Mouse (Mus musculus) cerebellum, adult 9-11 months (tissue): ENCODE measurements at regions not wholly inside any gene's neighbourhood (a gene's known extent, or its start where the extent isn't known, plus 50 kb on each side); places are given as distances from the start of the nearest gene placed in this dataset.
"Not testable (repeated sequence)": the region's sequence is repeated elsewhere in the genome, so short reads cannot be mapped to it uniquely, and the experiment has no call there.

ENCODE experiments used
- DNase-seq: peaks from one replicate; pipeline ENCODE4 v3.0.0; 2022

DNA sequence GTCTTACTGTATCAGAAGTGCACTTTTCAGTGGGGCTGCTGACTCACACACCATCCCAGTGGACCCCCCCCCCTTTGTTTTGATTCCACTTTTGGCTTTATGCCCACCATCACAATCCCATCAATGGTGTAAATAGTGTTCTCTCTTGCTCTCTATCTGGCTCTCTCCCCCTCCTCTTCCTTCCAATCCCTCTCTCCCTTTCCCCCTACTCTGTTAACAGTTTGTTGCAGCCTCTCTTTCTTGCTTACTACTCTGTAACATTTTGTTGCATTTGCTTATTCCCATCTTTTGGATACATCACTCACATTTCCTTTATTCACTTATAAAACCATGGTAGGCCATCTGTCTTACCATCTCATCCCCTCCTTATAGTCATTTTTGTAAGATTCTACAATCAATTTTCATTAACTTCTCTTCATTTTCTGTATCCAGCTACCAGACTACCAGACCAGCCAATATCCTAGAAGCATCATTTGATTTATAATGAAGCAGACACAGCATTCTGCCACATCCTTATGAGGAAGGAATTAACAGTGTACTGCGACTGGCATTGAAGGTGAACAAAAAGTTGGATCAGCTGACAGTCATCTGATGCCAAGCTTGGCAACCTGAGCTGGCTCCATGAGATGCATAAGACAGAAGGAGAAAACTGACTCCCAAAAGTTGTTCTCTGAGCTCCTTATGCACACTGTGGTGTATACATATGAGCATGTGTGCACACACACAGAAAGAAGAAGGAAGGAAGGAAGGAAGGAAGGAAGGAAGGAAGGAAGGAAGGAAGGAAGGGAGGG lies 181.5 kb upstream of the Plcz1 start:
- DNase-seq, result no peak

GRCm38 (mm10) chr6:140221653-140222272 lies 180.5 kb upstream of the Plcz1 start:
- no peak for DNase-seq

- DNase-seq, result no peak
Measured at GRCm38 (mm10) chr6:140218789-140219188, 177.5 kb upstream of the Plcz1 start.

DNA sequence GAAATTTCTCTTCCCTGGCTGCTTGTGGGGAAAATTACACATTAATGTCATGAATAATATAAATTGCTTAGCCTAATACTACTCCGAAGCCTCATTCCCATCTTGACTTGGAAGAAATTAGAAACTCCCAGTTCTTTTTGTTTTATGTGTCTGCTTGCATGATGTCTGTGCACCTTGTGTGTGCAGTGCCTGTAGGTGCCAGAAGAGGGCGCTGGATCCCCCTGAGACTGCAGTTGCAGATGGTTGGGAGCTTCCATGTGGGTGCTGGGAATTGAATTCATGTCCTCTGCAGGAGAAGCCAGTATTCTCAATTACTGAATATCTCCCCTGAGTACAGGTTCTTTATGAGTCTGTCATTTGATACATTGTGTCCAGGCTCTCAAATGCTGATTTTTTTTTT lies 171.1 kb upstream of the Plcz1 start:
- no peak for DNase-seq

GRCm38 (mm10) chr6:140210141-140210540 lies 168.9 kb upstream of the Plcz1 start:
- DNase-seq, result no peak

- DNase-seq, result no peak
Measured at GRCm38 (mm10) chr6:140209083-140209482, 167.8 kb upstream of the Plcz1 start.

GRCm38 (mm10) chr6:140208375-140208774 lies 167.1 kb upstream of the Plcz1 start:
- no peak for DNase-seq

DNA sequence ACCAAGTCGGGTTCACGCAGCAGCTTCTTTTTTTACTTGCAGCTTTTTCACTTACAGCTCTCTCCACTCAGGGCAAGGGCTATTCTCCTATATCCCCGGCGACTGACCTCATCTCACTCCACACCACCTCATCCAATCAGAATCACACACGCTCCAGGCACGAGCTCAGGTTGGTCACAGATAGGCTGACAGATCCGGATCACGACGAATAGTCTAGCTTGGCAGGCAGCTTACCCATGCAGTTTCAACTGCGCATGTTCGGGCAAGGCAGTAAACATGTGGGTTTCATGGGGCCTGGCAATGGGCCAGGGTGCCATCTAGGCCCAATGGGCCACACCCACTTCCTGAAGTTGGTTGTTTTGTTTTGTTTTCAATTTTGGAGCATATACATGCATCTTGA lies 165.4 kb upstream of the Plcz1 start:
- DNase-seq, result not testable (repeated sequence)

DNA sequence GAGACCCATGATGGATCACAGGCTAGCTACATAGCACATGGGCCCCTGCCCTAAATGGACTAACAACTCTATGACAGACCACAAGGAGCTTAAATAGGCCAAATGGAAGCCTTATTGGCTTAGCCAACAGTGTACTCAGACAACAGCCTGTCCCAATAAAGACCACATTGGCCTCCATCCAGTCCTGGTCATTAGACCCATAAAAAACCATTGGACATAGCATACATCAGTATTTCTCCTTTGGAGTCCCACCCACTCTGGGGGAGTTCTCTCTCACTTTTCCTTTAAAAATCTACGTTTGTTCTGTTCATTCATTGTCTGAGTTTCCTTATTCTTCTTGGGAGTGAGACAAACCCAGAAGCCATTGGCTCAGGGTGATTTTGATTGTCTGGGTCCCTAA lies 160.1 kb upstream of the Plcz1 start:
- no peak for DNase-seq

- no peak for DNase-seq
Measured at GRCm38 (mm10) chr6:140200322-140200721, 159.1 kb upstream of the Plcz1 start.

- no peak for DNase-seq
Measured at GRCm38 (mm10) chr6:140198036-140198435, 156.8 kb upstream of the Plcz1 start.

- DNase-seq, result no peak
Measured at GRCm38 (mm10) chr6:140197113-140197675, 155.9 kb upstream of the Plcz1 start.

DNA sequence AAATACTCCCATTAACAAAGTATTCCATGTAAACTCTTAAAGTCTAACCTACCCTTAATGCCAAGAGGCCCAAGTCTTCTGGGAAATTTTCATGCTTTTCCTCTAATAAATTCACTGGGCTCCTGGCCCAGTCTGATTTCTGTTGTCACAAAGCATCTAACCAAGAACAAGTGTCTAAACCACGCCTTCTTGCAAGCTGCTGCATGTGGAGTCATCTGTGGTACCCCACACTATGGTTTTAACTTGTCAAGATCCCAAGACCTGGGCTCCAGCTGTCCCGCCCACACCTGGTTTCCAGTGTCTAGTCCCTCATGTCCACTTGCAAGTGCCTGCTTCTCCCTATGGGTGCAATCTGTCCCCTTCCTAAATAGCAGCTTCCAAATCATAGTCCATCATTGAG lies 153.0 kb upstream of the Plcz1 start:
- no peak for DNase-seq

DNA sequence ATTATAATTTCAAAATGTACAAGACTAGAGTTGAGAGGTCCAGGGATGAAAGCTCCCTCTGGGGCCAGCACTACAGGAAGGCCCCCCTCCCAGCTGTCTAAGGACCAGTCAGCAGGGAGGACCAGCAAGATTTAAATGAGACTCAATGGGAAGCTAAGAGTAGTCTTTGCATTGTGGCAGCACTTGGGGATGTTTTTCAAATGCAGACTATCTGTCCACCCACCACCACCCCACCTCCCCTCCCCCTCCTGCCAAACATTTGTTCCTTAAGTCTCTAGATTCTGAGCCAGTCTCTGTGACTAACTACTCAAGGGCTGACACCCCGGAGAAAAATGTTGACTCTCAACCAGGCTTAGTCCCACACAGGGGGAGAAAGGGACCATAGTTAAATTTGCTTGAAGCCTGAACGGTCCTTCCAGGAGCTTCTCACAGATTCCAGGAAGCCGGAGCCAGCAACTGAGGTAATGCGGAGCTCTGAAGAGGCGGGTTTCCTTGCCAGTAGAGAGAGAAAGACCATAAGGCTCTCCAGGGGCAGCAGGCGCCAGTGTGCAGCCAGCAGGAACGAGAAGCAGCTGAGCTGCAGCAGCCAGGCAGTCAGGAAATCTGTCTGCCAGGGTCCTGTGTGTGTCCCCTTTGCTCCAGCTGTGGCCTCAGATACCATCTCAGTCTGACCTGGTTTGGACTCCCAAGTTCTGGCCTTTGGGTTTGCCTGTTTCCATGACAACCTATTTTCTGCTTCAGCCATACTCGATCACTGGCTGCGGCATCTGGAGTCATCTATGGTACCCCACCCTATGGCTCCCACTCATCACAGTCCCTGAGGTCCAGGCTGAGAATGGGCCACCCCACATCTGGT lies 152.1 kb upstream of the Plcz1 start:
- no peak for DNase-seq

DNA sequence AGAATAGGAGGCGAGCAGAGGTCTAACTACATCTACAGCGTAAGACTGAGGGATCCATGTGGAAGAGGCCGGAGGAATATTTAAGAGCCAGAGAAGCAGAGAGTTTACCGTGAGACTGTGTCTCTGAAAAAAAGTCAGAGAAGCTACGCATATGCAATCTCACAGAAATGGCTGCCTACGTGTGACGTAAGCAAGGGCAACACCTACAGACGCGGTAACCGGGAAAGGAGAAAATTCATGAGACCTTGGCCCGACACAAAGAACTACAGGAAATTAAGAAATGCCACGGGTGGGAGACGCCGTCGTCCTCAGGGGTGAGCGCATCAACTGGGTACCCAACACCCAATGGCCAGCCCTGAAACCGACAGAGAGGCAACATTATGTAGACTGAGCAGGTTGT lies 151.3 kb upstream of the Plcz1 start:
- no peak for DNase-seq

- DNase-seq, result no peak
Measured at GRCm38 (mm10) chr6:140191341-140191740, 150.1 kb upstream of the Plcz1 start.

DNA sequence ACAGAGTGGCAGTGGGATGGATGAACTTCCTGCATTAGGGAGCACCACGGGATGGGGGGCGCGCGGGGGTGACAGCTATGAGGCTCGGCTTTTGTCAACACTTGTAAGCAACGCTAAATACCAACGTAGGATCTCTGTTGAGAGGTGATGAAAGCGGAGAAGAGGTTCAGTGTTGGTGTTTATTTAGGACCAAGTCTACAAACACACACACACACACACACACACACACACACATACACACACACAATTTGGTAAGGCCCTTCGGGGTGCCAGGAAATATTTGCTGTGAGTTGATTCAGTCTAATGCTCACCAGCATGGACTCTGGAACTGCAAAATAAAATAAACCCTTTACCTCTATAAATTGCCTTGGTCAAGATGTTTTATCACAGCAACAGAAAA lies 148.3 kb upstream of the Plcz1 start:
- DNase-seq, result no peak

- DNase-seq, result no peak
Measured at GRCm38 (mm10) chr6:140187733-140188132, 146.5 kb upstream of the Plcz1 start.

DNA sequence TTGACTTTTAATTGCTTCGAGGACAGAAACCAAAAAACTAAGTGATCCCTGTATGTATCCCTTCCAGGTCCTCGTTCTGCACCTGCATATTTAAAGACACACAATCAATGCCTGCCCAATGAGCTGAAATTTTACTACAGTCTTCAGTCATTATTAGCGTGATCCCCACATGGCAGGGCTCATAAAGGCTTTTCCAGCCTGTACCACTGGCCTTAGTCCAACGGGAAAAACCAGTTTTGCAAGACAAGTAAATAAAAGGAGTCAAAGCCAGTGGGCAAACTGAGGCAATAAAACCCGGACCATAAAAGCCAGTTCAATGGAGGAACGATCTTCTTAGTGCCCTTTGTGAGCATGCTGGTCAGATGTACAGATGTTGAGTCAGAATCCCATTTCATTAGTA lies 145.8 kb upstream of the Plcz1 start:
- no peak for DNase-seq

GRCm38 (mm10) chr6:140179999-140180398 lies 138.7 kb upstream of the Plcz1 start:
- no peak for DNase-seq

GRCm38 (mm10) chr6:140178425-140179193 lies 137.4 kb upstream of the Plcz1 start:
- no peak for DNase-seq

- no peak for DNase-seq
Measured at GRCm38 (mm10) chr6:140172716-140173115, 131.5 kb upstream of the Plcz1 start.

DNA sequence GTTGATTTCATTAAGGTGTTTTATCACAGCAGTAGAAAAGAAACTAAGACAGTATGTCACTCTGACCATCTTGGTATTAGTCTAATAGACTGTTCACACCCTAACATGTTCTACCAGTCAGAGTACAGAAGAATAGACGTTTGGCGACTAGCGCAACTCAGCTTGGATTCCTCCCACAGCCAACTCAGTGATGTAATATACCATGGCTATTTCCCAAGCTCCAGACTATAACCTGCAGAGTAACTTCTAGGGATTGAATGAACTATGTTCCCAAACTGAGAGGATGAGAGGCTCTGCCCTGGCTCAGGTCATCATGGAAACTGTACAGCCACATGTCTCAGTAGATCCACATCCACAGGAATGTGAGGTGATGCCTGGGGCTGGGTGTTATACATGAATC lies 128.6 kb upstream of the Plcz1 start:
- no peak for DNase-seq
